Mouse (Mus musculus): Measurements from ENCODE around the gene St3gal3. TPM values are rescaled to one million over a fixed set of nuclear protein-coding genes. Genes with fewer than 3 reads are reported as not detected.

St3gal3 gene
- polyA plus RNA-seq, 1 experiment: 8.1 TPM

DNA sequence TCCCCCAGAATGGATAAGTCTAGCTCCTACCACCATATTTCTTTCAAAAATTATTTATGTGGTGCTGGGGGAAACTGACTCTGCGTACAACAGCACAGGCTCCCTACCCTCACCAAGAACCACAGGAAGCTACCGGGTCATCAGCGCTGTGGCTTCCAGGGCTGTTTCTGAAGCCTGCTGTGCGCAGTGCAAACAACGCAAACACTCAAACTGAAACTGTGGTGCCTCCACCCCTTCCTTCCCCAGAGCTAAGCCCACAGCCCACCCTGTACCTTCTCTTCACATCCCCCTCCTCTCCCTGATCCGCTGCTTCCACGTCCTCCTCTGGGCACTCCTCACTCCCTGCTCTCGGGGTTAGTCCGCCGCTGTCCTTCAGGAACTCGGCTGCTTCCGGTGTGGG, 27.4 kb upstream of the St3gal3 start:
- Histone ChIP-seq H3K4me3 (ENCODE audit: low read depth, low read length) (no peak overlapping the region), H3K27ac (ENCODE audit: insufficient read depth, low read depth, low read length) (no peak overlapping the region), H3K27me3 (ENCODE audit: control insufficient read depth, insufficient read depth, low read length) (no peaks in the 10 kb centered on the region), H3K4me1 (ENCODE audit: control insufficient read depth, insufficient read depth, insufficient read length, low read length) (no peaks in the 10 kb centered on the region; the same call in 1 of the 2 replicates), H3K36me3 (ENCODE audit: control insufficient read depth, insufficient read depth, low read length) (peaks cover 81% of the 10 kb centered on the region)
- WGBS: 90% methylated on average over 12 of the region's 12 CpGs
- TF ChIP-seq POLR2A (IDR thresholded peaks at IDR 0.05; ENCODE audit: low read depth, low read length) (no peak), CTCF (IDR thresholded peaks at IDR 0.05; ENCODE audit: extremely low read depth, insufficient read length, insufficient replicate concordance, low read depth, low read length) (no peak)

DNA sequence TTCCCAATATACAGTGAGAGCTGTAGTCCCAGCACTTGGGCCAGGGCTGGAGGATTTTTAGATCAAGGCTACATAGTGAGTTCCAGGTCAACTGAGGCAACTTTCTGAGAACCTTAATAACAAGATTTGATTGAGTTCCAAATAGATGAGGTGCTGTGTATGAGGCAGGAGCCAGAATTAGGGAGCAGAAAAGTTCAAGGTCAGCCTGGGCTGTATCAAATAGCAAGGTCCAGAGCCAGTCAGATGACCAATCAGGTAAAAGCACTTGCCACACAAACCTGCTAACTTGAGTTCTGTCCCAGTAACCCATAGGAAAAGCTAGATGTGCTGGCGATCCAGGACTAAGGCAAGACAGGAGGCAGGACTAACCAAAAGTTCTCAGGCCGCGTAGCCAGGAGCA, 23.0 kb upstream of the St3gal3 start:
- TF ChIP-seq POLR2A (IDR thresholded peaks at IDR 0.05; ENCODE audit: low read depth, low read length) (no peak), CTCF (IDR thresholded peaks at IDR 0.05; ENCODE audit: extremely low read depth, insufficient read length, insufficient replicate concordance, low read depth, low read length) (no peak)
- no peak overlapping the region for H3K4me3 ChIP-seq (ENCODE audit: low read depth, low read length)
- peaks cover 85% of the 10 kb centered on the region for H3K36me3 ChIP-seq (ENCODE audit: control insufficient read depth, insufficient read depth, low read length)
- H3K27me3 ChIP-seq (ENCODE audit: control insufficient read depth, insufficient read depth, low read length): no peaks in the 10 kb centered on the region
- no peak overlapping the region for H3K27ac ChIP-seq (ENCODE audit: insufficient read depth, low read depth, low read length)
- WGBS: 91% methylated on average over 3 of the region's 3 CpGs
- H3K4me1 ChIP-seq (ENCODE audit: control insufficient read depth, insufficient read depth, insufficient read length, low read length): no peaks in the 10 kb centered on the region; the same call in 1 of the 2 replicates

DNA sequence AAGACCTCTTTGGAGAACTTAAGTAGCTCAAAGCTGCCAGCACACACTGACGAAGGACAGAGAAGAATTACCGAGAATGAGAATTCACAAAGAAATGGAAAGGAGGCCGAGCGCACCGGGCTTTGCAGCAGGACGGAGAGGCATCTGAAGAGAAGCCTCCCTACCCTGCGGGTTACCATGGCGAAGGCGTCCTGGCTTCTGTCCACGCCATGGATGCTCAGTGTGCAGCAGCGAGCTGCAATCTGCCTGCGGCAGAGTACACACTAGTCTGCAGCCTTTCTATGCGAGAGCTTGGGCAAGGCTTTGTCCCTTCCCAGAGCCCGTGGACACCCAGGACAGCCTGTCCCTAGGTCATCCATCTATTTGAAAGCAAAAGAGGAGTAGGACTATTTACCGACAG, 21.8 kb upstream of the St3gal3 start:
- Histone ChIP-seq H3K27ac (ENCODE audit: insufficient read depth, low read depth, low read length) (no peak overlapping the region), H3K36me3 (ENCODE audit: control insufficient read depth, insufficient read depth, low read length) (peaks cover 83% of the 10 kb centered on the region), H3K4me3 (ENCODE audit: low read depth, low read length) (no peak overlapping the region), H3K4me1 (ENCODE audit: control insufficient read depth, insufficient read depth, insufficient read length, low read length) (no peaks in the 10 kb centered on the region), H3K27me3 (ENCODE audit: control insufficient read depth, insufficient read depth, low read length) (no peaks in the 10 kb centered on the region)
- TF ChIP-seq POLR2A (IDR thresholded peaks at IDR 0.05; ENCODE audit: low read depth, low read length): no peak
- no peak for TF ChIP-seq CTCF (IDR thresholded peaks at IDR 0.05; ENCODE audit: extremely low read depth, insufficient read length, insufficient replicate concordance, low read depth, low read length)
- 91% methylated on average over 15 of the region's 15 CpGs for WGBS

DNA sequence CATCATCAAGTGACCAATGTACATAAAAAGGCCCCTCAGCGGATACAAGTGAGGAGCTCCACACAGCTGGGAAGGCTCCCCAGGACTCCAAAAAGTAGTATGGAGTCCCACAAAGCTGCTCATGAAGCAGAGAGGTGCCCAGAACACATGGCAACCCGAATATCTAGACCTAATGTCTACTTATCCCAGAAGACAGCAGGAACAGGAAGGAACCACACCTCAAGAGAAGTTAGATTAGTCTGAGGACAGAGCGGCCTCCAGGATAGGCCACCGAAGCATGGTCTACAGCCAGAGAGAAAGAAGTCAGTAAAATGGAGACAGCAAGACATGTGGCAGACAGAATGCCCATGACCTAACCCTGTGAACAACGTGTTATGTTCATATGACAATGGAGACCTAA, 20.2 kb upstream of the St3gal3 start:
- TF ChIP-seq POLR2A (IDR thresholded peaks at IDR 0.05; ENCODE audit: low read depth, low read length): no peak
- TF ChIP-seq CTCF (IDR thresholded peaks at IDR 0.05; ENCODE audit: extremely low read depth, insufficient read length, insufficient replicate concordance, low read depth, low read length): no peak
- WGBS: 94% methylated on average over 5 of the region's 5 CpGs
- peaks cover 77% of the 10 kb centered on the region for H3K36me3 ChIP-seq (ENCODE audit: control insufficient read depth, insufficient read depth, low read length)
- H3K27ac ChIP-seq (ENCODE audit: insufficient read depth, low read depth, low read length): no peak overlapping the region
- no peaks in the 10 kb centered on the region for H3K4me1 ChIP-seq (ENCODE audit: control insufficient read depth, insufficient read depth, insufficient read length, low read length)
- no peaks in the 10 kb centered on the region for H3K27me3 ChIP-seq (ENCODE audit: control insufficient read depth, insufficient read depth, low read length)
- H3K4me3 ChIP-seq (ENCODE audit: low read depth, low read length): no peak overlapping the region

DNA sequence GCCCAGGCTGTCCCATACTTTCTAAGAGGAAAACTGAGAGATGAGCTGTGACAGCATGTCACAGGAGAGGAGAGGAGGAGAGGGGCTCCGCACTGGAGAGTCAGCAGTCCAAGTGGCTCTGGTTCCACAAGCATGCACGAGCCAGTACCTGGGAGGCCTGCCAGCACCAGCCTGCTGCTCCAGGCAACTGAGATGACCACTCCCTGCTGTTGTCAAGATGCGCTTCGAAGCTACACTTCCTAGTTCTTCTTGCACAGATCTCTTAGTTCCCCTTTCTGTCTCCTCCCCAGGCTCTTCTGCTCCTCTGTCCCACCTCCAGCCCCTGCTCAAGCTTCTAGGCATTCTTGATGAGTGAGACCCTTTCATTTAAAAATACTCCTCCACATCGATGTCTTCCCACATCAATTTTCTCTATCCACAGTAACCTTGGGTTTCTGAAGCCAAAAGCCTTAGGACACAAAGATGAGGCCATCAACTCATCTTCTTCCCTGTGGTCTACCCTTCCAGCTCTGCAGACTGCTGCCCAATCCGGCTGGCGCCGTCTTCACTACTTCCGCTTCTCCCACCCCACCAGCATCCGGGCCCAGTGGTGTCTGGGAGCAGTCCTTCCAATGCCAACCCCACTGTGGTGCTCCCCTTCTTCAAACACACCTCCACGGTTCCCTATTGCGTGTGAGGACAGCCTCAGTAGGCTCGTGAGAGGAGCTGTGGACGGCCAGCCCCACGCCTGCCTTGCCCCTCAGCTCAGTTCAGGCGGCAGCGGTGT, 17.5 kb upstream of the St3gal3 start:
- Histone ChIP-seq H3K27ac (ENCODE audit: insufficient read depth, low read depth, low read length) (no peak overlapping the region), H3K4me1 (ENCODE audit: control insufficient read depth, insufficient read depth, insufficient read length, low read length) (no peaks in the 10 kb centered on the region), H3K27me3 (ENCODE audit: control insufficient read depth, insufficient read depth, low read length) (no peaks in the 10 kb centered on the region), H3K4me3 (ENCODE audit: low read depth, low read length) (no peak overlapping the region), H3K36me3 (ENCODE audit: control insufficient read depth, insufficient read depth, low read length) (peaks cover 78% of the 10 kb centered on the region)
- WGBS: 90% methylated on average over 17 of the region's 17 CpGs
- TF ChIP-seq POLR2A (IDR thresholded peaks at IDR 0.05; ENCODE audit: low read depth, low read length) (no peak), CTCF (IDR thresholded peaks at IDR 0.05; ENCODE audit: extremely low read depth, insufficient read length, insufficient replicate concordance, low read depth, low read length) (no peak)

DNA sequence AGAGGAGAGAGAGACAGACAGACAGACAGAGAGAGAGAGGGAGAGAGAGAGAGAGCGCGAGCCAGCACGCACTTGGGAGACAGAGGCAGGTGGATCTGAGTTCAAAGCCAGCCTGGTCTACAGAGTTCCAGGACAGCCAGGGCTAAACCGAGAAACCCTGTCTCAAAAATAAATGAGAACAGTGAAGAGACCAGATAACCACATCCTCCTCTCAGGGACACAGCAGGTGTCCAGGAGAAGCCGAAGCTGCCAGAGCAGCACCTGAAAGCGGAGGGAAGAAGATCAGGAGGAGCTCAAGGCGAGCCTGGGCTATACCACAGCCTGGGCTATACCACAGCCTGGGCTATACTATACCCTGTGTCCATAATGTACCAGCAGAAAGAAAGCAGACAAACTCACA, 16.1 kb upstream of the St3gal3 start:
- Histone ChIP-seq H3K4me3 (ENCODE audit: low read depth, low read length) (no peak overlapping the region), H3K36me3 (ENCODE audit: control insufficient read depth, insufficient read depth, low read length) (peaks cover 83% of the 10 kb centered on the region), H3K27ac (ENCODE audit: insufficient read depth, low read depth, low read length) (no peak overlapping the region), H3K27me3 (ENCODE audit: control insufficient read depth, insufficient read depth, low read length) (no peaks in the 10 kb centered on the region), H3K4me1 (ENCODE audit: control insufficient read depth, insufficient read depth, insufficient read length, low read length) (no peaks in the 10 kb centered on the region)
- TF ChIP-seq POLR2A (IDR thresholded peaks at IDR 0.05; ENCODE audit: low read depth, low read length): no peak
- no peak for TF ChIP-seq CTCF (IDR thresholded peaks at IDR 0.05; ENCODE audit: extremely low read depth, insufficient read length, insufficient replicate concordance, low read depth, low read length)
- WGBS: 92% methylated on average over 7 of the region's 7 CpGs

DNA sequence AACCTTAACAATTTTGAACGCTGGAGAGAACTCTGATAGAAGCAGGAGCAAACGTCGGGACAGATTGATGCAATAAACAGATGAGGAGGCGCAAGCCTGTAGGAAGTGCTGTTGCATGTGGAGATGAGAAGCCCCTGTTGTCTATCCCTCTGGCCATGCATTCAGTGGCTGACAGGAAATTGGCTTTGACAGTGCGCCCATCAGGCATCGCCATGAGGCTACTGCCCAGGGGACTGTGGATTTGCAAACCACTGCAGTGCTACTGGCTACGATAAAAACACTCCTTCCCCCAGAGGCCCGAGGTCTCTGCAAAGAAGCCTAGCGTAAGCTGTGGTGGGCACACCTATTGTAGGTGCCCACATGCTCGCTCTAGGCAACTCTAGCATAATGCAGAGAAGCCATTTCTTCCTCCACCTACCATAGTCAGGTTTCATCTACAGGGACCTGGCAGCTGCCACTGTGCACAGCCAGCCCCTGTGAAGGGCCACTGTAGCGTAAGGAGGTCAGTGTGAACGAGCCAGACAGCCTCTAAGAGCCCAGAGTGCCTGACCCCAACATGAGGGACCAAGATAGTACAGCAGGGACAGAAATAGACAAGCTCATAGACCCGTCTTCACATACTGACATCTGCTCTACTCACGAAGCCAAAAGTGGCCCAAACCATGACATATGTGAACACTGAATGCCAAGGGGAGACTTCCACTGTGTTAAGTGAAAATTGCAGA, 15.4 kb upstream of the St3gal3 start:
- Histone ChIP-seq H3K27ac (ENCODE audit: insufficient read depth, low read depth, low read length) (no peak overlapping the region), H3K36me3 (ENCODE audit: control insufficient read depth, insufficient read depth, low read length) (peaks cover 83% of the 10 kb centered on the region), H3K4me3 (ENCODE audit: low read depth, low read length) (no peak overlapping the region), H3K4me1 (ENCODE audit: control insufficient read depth, insufficient read depth, insufficient read length, low read length) (no peaks in the 10 kb centered on the region), H3K27me3 (ENCODE audit: control insufficient read depth, insufficient read depth, low read length) (no peaks in the 10 kb centered on the region)
- WGBS: 92% methylated on average over 14 of the region's 14 CpGs
- TF ChIP-seq POLR2A (IDR thresholded peaks at IDR 0.05; ENCODE audit: low read depth, low read length): no peak
- no peak for TF ChIP-seq CTCF (IDR thresholded peaks at IDR 0.05; ENCODE audit: extremely low read depth, insufficient read length, insufficient replicate concordance, low read depth, low read length)
